Mouse (Mus musculus) monocyte, adult 5-6 weeks (primary cell): ENCODE results near the gene Npepl1. TPM values are rescaled to one million over a fixed set of nuclear protein-coding genes. Genes with fewer than 3 reads are reported as not detected.
A peak's percentile ranks its signal among the peaks of the same experiment; 100 is the strongest.

Experiments used
- ATAC-seq: fragments of 153-309, 156-312 bp; replicated peaks from 2 replicates; pipeline ENCODE4 v1.8.0; 2017; ENCODE audit warnings: mild to moderate bottlenecking; ENCODE audit not compliant: low TSS enrichment, insufficient number of reproducible peaks, severe bottlenecking, poor library complexity, low FRiP score
- total RNA-seq: library from RNA; stranded (forward); fragments of 200-1000, 200-491, 200-594 nt; gene quantifications from 3 replicates; pipeline ENCODE4 v1.2.3, GENCODE M21; 2017

Gene Npepl1
- total RNA-seq, 1 experiment from 2014 or later: 12.7 TPM

DNA sequence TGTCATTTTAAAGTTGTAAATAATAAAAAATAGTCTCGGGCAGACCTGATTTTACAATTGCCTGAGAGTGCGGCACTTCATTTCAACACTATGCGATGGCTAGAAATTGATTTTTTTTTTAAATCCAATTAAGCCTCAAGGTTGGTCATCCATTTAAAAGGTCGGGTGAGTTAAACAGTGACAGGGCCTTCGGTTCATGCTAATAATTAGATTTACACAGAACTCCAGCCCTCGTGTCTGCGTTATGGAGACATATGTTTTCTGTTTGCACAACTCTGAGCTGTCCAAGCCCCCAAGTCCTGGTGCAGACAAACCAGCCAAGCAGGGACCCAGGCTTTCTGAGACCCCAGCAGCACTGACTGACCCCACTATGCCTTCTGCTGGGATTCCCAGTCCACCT lies 7.8 kb upstream of the Npepl1 start:
- ATAC-seq: no peak

DNA sequence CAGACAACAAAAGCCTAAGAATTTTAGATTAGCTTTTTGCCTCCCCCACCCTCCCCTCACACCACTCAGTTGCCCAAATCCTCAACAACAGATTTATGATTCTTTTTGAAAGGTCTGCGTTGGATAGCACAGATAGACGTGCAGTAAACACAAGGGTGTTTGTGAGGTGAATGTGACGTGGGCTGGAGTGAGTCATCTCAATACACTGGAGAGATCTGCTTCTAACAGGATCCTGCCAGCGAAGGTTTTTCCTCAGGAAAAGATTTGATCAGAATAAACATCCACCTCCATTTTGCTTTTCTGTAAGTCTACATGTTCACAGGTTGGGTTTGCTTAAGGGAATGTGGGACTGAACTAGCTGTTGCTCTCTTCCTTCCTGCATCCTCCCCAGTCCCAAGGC lies 6.6 kb upstream of the Npepl1 start:
- no peak for ATAC-seq

DNA sequence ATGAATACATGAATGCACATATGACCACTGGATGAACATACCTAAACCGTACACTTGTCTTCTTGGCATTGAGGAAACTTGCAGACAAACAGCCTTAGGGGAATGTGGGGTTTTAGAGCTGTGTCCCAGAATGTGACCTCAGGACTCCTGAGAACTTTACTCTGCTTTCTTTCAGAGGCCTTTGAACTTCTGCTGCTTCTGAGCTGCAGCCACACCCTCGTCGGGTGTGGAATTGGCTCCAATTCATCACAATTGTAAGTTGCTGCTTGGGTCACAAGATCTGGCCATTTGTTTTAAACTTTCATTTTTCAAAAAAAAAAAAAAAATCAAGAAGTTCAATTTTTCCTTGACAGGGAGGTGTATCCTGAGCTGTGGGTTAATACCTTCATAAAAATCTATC lies 2.8 kb upstream of the Npepl1 start:
- no peak for ATAC-seq

DNA sequence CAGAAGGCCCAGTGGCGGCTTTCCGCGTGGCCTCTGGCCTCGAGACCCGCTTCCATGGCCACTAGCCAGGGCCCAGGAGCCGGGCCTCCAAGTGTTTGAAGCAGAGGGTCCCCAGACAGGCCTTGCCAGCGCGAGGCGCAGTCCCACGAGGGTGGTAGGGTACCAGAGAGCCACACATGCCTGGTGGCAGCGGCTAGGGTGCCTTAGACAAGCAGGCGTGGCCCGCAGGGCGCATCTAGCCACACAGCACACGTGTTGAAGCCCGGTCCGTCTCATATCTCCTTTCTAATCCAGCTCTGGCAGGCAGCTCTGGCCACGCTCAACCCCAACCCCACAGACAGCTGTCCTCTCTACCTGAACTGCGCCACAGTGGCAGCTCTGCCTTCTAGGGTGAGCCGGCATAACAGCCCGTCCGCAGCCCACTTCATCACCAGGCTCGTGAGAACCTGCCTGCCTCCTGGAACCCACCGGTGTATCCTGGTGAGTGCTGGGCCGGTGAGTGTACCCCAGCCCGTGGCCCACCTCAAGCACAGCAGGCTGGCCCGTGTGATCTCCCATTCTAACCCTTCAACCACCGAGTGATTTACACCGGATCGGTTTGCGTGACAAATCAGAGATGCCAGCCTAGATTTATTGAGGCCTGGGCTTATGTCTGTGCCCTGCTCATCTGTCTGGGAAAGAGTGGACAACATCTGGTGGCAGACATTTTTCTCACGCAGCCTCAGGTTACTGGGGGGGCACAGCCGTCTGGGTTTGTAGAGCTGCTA lies 817 bp downstream of the Npepl1 start:
- ATAC-seq: no peak; the same call in 1 of the 2 replicates

DNA sequence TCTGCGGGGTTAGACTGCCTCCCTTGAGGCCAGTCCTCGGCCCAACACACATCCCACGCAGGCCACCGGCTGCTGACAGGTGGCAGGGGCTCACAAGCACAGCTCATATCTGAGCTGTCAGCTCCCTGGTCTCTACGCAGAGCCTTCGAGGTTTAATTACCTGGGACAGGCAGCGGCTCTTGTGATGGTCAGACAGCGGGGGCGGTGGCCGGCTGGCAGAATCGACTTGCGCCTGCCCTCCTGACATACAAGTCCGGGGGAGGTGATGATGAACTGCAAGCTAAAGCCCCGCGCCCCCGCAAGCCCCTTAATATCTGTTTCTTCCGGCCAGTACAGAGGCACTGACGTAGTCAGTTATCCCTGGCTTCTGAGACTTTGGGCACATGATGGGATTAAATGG lies 2.8 kb downstream of the Npepl1 start:
- no peak for ATAC-seq

DNA sequence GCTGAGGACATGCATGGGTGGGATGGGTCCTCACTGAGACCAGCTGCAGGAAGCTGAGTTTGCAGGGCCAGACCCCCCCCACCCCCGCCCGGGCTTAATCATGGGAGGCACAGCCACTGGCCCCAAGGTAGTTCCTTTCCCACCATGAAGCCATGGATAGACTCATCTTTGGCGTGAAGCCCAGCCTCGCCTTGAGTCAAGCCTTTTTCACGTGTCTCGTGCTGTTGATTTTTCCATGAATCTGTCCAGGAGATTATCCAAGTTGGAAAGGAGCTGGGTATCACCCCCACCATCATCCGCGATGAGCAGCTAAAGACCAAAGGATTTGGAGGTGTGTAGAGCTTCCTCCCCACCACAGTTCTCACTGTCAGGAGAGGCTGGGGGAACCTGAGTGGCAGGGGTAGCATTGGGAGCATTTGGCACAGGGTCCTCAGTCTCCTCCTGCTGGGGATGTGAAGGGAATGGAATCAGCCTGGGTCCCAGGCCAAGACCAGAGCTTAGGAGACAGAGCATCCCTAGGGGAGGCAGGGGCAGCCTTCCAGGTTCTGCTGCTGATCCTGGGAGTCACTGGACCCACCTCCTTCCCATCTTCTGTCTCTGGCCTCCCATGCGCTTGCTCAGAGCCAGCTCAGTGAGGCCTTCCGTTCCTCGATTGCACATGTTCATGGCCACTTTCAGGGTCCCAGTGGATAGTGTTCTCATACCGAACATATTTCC lies 4.2 kb downstream of the Npepl1 start:
- no peak for ATAC-seq

DNA sequence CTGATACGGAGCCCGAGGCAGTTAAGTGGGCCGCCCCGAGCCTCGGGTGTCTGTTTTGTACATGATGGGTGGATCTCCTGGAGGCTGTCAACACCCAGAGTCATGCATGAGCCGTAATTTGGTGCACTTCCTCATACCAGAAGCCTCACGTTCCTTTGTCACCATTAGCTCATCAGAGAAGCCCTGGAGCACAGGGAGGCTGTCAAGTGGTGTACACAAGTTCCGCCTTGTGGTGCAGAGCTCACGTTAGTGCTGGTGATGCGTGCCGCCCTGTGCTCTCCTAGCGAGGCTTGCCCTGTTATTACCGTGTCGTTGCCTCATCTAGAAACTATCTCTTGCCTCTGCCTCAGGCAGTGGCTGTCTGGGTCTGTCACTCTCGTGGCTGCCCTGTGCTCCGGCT lies 6.8 kb downstream of the Npepl1 start:
- peak; percentile 41 for ATAC-seq

DNA sequence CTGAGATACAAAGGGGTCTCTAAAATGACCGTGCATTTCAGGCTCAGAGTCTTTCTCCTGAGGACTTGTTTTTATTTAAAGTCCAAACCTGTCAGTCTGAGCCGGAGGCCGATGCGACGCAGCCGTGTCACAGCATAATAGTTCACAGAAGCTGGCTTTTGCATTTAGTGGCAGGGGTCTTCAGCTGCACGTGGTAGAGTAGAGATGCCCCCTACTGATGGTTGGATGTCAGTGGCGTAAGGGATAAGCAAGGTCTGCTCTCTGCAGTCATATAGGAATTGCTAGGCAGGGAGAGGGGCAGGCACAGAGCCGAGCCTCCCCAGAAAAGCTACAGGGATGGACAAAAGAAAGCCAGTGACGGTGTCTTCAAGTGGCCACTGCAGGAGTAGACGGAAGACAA lies 8.0 kb downstream of the Npepl1 start:
- ATAC-seq: no peak

DNA sequence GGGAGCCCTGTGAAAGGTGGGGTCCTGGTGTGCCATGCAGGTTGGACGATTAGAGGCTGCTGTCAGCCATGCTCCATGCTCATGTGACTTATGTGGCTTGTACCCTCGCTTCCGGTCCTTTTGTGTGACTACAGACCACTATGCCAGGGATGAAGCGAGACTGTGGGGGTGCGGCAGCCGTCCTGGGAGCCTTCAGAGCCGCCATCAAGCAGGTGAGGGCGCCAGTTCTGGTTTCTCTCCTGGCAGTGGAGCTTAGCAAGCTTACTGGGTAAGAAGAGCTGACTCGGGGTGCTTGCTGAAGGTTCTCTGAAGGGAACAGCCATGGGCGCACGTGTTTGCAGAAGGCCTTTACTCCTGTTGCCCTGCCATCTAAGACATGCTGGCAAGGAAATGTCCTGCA lies 9.1 kb downstream of the Npepl1 start:
- ATAC-seq: no peak

DNA sequence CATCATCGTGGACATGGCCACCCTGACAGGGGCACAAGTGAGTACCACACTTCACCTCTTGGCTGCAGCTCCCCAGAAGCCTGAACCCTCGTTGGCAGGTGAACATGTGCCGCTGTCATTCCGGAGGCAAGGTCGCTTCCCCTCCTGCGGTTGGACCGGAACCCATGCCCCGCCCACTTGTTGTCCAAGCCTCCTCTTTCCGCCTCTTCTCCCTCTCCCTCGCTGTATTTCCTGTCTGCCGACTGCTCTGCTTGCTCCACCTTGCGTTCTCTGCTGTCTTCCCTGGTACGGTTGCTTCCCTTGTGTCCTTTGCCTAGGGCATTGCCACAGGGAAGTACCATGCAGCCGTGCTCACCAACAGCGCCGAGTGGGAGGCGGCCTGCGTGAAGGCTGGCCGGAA lies 10.5 kb downstream of the Npepl1 start:
- ATAC-seq: no peak

DNA sequence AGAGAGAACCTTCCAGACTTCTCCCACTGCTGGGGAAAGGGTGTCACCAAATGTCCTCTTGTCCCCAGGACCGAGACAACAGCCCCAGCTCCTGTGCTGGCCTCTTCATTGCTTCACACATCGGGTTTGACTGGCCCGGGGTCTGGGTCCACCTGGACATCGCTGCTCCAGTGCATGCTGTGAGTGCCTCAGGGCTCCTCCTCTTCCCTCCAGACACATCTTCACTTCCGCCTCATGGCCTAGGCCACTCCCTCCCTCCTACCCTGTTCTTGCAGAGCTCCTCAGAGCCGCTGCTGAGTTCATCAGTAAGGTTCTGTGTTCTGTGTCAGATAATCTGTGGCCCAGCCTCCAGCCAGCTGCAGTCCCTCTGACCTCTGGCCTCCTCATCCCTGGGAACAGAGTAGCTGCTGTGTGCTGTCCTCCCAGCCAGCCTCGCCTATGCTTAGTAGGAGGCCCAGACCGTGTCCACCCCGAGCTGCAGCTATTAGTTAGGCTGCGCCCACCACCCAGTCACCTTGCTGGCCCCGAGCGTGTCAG lies 11.3 kb downstream of the Npepl1 start:
- no peak for ATAC-seq

DNA sequence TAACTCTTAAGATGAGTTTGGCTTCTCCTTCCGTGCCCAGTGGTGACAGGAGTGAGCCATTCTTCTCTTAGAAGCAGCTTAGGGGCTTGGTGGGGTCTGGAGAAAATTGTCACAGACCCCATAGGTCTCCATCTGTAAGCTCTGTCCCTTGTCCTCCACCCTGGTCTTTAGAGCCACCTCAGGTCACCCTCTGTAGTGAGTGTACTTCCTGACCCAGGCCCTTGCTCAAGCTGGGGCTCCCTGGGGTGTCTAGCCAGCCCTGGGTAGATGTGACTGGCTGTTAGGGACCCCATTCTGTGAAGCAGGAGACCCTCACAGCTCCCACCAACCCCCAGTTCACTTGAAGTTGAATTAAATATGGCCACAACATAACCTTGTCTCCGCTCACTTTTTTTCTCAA lies 12.2 kb downstream of the Npepl1 start:
- no peak for ATAC-seq

DNA sequence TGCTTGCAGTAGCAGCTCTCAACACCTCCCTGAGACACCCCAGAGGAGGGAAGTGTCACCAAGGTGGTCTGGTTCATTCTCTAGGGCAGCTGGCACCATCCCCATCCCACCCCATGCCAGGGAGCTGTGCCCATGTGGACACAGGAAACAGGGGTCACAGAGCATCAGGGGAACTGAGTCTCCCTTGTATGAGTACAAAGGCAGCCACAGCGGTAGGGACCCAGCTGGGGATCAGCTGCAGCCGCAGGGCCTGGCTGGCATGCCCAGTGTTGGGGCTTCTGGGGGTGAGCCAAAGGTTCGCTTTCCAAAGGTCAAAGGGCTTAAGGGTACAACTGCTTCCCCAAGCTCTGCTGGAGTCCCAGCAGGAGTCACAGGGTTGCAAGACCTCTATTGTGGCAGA lies 13.6 kb downstream of the Npepl1 start:
- no peak for ATAC-seq

DNA sequence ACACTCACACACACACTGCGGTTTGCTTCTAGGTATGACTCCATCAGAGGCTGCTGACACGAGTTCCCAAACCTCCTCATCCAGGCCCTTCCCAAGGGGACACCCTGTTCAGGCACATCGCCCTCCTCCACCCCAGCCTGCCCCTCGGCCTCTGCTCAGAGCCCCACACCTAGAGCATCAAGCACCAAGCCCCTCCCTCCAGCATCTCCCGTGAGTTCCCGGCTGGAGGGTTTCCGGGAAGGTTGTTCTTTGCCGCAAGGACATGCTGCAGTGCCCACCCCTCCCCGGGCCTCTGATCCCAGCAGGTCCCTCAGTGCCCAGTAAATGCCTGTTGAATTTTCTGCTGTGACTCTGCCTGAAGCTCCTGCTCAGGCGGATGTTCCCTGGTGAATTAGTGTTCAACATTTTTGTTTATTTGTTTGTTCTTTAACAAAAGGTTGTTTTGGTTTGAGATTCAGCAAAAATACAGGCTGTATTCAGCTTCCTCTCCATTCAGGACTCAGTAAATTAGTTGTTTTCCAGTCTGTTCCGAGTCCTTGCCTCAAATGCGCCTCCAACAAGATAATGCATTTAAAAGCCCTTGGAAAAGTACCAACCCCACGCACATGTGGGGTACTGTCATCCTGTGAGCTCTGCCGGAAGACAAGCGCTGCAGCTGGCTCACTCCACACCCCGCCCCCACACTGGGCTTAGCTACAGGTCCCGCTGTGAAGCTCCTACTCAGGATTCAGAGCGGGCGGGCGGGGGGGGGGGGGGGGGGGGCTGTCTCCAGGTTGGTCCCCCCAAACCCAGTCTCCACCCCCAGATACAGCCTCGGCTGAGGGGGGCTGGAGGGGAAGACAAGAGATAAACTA lies 16.6 kb downstream of the Npepl1 start:
- ATAC-seq: no peak

DNA sequence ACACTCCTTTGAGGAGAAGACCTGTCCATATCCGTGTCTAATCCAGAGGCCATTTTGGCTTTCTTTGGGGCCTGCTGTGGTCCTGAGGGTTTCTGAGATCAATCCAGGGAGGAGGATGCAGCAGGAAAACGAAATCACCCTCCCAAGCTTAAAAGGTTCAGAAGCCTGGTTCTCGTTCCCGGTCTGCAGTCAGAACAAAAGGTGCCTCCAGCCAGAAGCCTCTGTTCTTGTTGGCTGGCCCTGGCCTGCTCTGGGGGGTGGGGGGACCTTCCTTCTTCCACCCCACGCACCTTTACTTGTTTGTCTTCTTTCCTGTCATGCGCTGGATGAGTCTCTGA lies 17.2 kb downstream of the Npepl1 start:
- ATAC-seq: no peak

DNA sequence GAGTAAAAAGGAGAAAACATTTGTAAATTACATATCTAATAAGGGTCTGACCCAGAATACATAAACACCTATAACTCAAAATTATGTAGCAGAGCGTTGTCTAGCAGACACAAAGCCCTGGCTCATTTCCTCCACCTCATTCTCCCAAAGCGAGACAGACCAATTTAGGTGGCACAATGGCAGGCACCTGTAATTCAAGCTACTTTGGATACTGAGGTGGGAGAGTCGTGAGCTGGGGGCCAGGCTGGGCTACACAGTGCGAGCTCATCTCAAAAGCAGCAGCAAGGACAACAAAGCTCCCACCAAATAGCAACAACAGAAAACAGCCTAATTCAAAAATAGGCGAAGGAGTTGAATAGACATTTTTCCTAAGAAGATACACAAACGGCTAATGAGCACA lies 18.8 kb downstream of the Npepl1 start:
- no peak for ATAC-seq

DNA sequence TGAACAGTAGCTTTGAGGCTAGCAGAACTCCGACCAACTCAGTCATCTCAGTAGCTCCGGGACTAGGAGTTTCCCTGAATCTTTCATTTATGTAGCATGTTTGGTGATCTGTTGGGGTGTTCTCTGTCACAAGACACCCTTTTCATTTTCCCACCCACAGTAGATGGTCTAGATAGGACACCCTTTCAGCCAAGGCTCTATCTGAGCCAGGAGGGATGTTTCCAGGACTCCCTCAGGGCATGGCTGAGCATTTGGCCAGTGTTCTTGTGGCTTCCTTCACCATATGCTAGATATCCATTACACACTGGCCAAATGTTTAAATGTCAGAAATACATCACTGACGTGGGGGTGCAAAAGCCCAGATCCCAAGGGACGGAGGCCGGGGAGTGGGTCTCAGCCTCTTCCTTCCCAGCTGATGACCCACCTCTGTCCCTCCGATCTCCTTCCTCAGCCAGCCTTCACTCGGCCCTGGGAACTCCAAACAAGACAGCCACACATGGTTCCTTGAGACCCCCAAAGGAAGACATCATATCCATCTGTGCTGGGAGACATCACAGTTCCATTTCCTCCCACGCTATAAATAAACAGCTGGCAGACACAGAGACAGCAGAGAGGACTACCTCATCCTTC lies 20.4 kb downstream of the Npepl1 start:
- ATAC-seq: no peak

DNA sequence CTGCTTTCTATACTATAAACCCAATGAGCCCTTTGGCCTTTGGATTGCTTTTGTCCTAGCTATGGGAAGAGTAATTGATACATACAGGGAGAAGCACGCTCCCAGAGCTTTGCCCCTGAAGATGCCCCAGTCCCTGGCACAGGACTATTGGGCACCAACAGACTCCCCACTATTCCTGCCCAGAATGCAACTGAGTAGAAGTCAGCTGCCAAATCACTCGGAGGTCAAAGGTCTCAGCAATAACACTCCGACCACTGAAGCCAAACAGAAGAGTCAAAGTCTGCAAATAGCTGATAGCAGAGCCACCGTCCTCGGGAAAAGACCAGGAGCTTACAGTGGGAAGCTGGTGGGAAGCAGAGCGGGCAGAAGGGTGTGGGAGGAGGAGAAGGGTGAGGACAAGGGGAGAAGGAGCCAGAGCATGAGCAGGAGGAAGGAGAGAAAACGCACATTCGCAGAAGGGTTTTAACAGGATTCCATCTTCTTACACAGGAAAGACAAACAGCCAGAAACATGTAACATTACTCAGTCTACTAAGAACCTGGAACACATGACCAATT lies 22.3 kb downstream of the Npepl1 start:
- no peak for ATAC-seq

DNA sequence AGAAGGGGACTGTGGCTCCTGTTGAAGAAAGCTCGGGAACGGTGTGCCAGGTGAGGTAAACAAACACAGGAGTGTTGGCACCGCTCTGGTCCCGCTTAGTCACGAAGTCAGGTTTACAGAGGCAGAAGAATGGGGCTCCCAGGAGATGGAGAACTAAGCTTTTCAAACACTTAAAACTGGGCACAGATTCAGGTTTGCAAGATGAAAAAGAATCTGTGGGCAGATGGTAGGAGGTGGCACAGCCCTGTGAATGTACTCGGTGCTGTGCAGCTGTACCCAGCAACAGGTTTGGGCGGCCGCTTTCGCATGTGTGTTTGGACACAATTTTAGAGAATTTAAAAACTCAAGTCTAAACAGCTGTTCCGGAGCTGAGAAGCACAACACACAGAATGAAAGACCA lies 48.9 kb downstream of the Npepl1 start:
- no peak for ATAC-seq
